Mouse (Mus musculus): ENCODE measurements around the gene Haghl. TPM values are rescaled to one million over a fixed set of nuclear protein-coding genes. Genes with fewer than 3 reads are reported as not detected.
"Not testable (repeated sequence)": the region's sequence is repeated elsewhere in the genome, so short reads cannot be mapped to it uniquely, and the experiment has no call there.

Haghl gene
- total RNA-seq, 2 experiments from 2014 or later = 11.4 to 12.1 TPM

GRCm38 (mm10) chr17:25818851-25819780 is 33.6 kb upstream of the Haghl start:
- DNase-seq = no peak

- no peak for DNase-seq
Observed at GRCm38 (mm10) chr17:25817662-25818061, 32.2 kb upstream of the Haghl start.

- peak; percentile 67 to 90 for DNase-seq
Observed at GRCm38 (mm10) chr17:25813471-25813870, 28.0 kb upstream of the Haghl start.

GRCm38 (mm10) chr17:25810890-25811289 is 25.4 kb upstream of the Haghl start:
- no peak for DNase-seq

- no peak for DNase-seq
Observed at GRCm38 (mm10) chr17:25809606-25810340, 24.3 kb upstream of the Haghl start.

- peak; percentile 70 to 79 for DNase-seq
Observed at GRCm38 (mm10) chr17:25808789-25809605, 23.5 kb upstream of the Haghl start, which contains the start of gene Fbxl16. Gene Fbxl16 (plus strand): TSS chr17:25809085.

GRCm38 (mm10) chr17:25808028-25808427 is 22.6 kb upstream of the Haghl start:
- no peak for DNase-seq

GRCm38 (mm10) chr17:25807452-25807851 is 22.0 kb upstream of the Haghl start:
- DNase-seq = not testable (repeated sequence)

GRCm38 (mm10) chr17:25806507-25806906 is 21.0 kb upstream of the Haghl start:
- no peak for DNase-seq

- peak; percentile 50 to 74 for DNase-seq
Observed at GRCm38 (mm10) chr17:25802825-25803517, 17.5 kb upstream of the Haghl start.

- peak; percentile 75 to 83 for DNase-seq
Observed at GRCm38 (mm10) chr17:25801029-25801428, 15.6 kb upstream of the Haghl start.

- peak; percentile 93 to 94 for DNase-seq
Observed at GRCm38 (mm10) chr17:25796951-25797369, 11.5 kb upstream of the Haghl start, which contains the start of gene Metrn. Gene Metrn (minus strand): TSS chr17:25797136.

- DNase-seq = peak; percentile 50 to 52
Observed at GRCm38 (mm10) chr17:25796211-25796771, 10.8 kb upstream of the Haghl start.

GRCm38 (mm10) chr17:25795609-25796092 is 10.2 kb upstream of the Haghl start, which contains the start of gene AC134908.4:
Gene AC134908.4 (minus strand): TSS chr17:25795659.
- no peak for DNase-seq

- no peak for DNase-seq
Observed at GRCm38 (mm10) chr17:25794998-25795397, 9.5 kb upstream of the Haghl start.

GRCm38 (mm10) chr17:25794197-25794596 is 8.7 kb upstream of the Haghl start:
- DNase-seq = no peak

GRCm38 (mm10) chr17:25792615-25793014 is 7.1 kb upstream of the Haghl start, which contains the start of gene Fam173a:
Gene Fam173a (minus strand): TSS chr17:25792901.
- peak; percentile 85 to 89 for DNase-seq

- DNase-seq = peak; percentile 86 to 94
Observed at GRCm38 (mm10) chr17:25791843-25792527, 6.5 kb upstream of the Haghl start.

GRCm38 (mm10) chr17:25791320-25791842 is 5.9 kb upstream of the Haghl start:
- DNase-seq = no peak
